Mouse (Mus musculus): ENCODE measurements at regions not wholly inside any gene's neighbourhood (a gene's known extent, or its start where the extent isn't known, plus 50 kb on each side); places are given as distances from the start of the nearest gene placed in this dataset.
"Not testable (repeated sequence)": the region's sequence is repeated elsewhere in the genome, so short reads cannot be mapped to it uniquely, and the experiment has no call there.

DNA sequence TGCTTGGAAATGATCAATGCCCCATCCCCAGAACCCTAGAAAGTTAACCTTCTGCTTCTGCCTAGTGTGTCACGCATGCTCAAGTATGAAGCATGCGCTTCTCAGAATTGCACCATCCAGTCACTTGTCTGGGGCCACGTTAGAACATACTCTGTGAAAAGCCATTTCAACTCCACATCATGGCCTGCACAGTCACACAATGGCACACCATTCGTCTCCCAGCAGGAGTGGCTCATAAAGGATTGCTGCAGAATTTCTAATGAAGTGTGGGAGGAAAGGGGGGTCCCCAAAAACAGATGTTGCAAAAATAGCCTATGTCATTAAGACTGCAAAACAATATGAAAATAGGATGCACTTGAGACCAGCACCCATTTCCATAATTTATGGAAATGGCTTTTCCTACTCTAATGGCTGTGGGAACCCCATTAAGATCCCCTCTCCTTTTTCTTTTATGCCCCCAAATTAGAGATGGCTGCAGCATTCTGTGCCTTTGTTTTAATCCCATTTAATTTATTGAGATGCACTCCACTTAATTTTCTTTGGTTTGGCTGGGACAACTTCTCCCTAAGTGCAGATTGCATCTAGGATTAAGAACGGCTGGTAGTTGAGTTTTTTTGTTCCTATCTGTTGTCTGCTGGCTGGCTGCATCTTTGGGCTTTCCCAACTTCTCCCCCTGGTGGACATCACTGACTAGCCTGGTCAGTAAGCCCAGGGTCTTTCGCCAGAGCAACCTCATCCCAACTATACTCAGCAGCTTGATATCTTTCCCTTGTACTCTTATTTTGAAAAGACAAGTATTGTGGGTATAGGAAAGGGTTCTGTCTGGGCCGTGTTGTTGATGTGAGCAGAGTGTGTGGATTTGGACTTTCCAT, 294.5 kb downstream of the Med10 start:
- 53% methylated on average over 7 of the region's 7 CpGs for WGBS

GRCm38 (mm10) chr13:70100091-70100490, 297.9 kb downstream of the Med10 start:
- ATAC-seq (ENCODE audit: low FRiP score, low read depth); H3K4me1 ChIP-seq: not testable (repeated sequence)
- WGBS, result 59% methylated on average over 1 of the region's 1 CpGs

More for the DNA sequence above, 294.5 kb downstream of the Med10 start:
- ATAC-seq (ENCODE audit: low FRiP score, low read depth), result no peak
- no peaks in the 10 kb centered on the region for H3K36me3 ChIP-seq
- no peaks in the 10 kb centered on the region for H3K9me3 ChIP-seq
- peaks cover 15% of the 10 kb centered on the region; the same call in 1 of the 2 replicates for H3K4me1 ChIP-seq
- no peak overlapping the region for H3K4me2 ChIP-seq (replicated peaks)
- H3K27ac ChIP-seq, result no peak overlapping the region
- no peaks in the 10 kb centered on the region for H3K27me3 ChIP-seq
- H3K9ac ChIP-seq, result no peak overlapping the region
- no peak overlapping the region for H3K4me3 ChIP-seq

DNA sequence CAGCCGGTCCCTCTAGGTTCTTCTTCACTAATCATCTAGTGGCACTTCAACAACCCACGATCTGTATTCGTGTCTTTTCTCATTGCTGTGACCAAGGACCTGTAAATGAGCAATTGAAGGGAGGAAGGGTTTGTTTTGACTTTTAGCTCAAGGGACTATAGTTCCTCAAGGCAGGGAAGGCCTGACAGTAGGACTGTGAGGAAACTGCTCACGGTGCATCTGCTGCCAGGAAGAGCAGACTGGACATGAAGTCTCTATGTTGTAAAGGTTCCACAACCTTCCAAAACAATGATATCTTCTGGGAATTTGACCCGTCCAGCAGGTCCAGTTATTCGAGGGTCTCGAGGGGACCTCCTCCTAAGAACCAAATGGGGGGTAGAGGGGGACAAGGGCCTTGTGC, 300.8 kb downstream of the Med10 start:
- 81% methylated on average over 7 of the region's 7 CpGs for WGBS
- Histone ChIP-seq H3K9me3 (no peaks in the 10 kb centered on the region), H3K36me3 (no peaks in the 10 kb centered on the region), H3K27ac (no peak overlapping the region), H3K4me1 (no peaks in the 10 kb centered on the region), H3K9ac (no peak overlapping the region), H3K27me3 (no peaks in the 10 kb centered on the region), H3K4me3 (no peak overlapping the region), H3K4me2 (replicated peaks) (no peak overlapping the region)
- ATAC-seq (ENCODE audit: low FRiP score, low read depth), result no peak

More at GRCm38 (mm10) chr13:70100091-70100490, 297.9 kb downstream of the Med10 start:
- H3K36me3 ChIP-seq; H3K4me3 ChIP-seq; H3K9me3 ChIP-seq; H3K27ac ChIP-seq; H3K27me3 ChIP-seq; H3K4me2 ChIP-seq (replicated peaks); H3K9ac ChIP-seq: not testable (repeated sequence)

GRCm38 (mm10) chr13:70103491-70103890, 301.3 kb downstream of the Med10 start:
- not testable (repeated sequence) for H3K27ac ChIP-seq; ATAC-seq (ENCODE audit: low FRiP score, low read depth); H3K9ac ChIP-seq; H3K36me3 ChIP-seq; H3K4me3 ChIP-seq; H3K27me3 ChIP-seq; H3K4me2 ChIP-seq (replicated peaks); H3K9me3 ChIP-seq; H3K4me1 ChIP-seq
- 86% methylated on average over 10 of the region's 10 CpGs for WGBS

DNA sequence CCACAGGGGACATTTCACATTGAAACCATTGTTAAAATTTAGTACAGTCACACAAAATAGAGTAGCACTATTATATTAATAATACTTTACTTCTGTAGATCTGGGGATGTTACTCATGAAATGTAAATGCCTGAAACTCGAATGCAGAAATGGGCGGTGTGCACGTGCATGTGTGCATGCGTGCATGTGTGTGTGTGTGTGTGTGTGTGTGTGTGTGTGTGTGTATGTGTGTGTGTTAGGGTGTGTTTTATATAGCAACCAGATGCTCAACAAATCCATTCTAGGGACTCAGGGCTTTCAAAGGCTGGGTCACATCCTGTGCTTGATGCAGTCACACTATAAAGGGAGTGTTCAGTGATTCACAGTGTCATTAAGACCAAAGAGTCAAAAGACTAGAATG, 301.7 kb downstream of the Med10 start:
- Histone ChIP-seq H3K4me1 (no peaks in the 10 kb centered on the region), H3K4me3 (no peak overlapping the region), H3K9ac (no peak overlapping the region), H3K4me2 (replicated peaks) (no peak overlapping the region), H3K9me3 (no peaks in the 10 kb centered on the region), H3K27ac (no peak overlapping the region), H3K36me3 (no peaks in the 10 kb centered on the region), H3K27me3 (no peaks in the 10 kb centered on the region)
- no peak for ATAC-seq (ENCODE audit: low FRiP score, low read depth)
- WGBS, result 91% methylated on average over 4 of the region's 4 CpGs

DNA sequence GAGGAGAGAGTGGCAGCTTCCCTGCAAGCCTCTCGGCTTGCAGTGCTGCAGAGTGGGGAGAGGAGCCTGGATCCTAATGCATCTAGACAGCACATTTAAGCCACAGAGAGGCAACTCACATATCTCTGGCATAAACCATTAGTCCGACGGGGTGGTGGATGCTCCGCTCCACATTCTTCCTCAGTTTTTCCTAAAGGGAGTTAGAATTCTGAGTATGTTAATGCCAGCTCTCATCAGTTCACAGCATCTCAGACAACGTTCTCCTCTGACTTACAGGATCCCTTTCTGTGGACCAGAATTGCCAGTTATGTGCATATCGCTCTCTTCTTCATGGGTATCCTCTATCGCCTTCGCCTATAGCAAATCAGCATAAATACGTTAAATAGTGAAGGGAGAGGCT, 313.4 kb downstream of the Med10 start:
- 85% methylated on average over 9 of the region's 9 CpGs for WGBS
- no peak for ATAC-seq (ENCODE audit: low FRiP score, low read depth)
- Histone ChIP-seq H3K4me1 (no peaks in the 10 kb centered on the region), H3K9ac (no peak overlapping the region), H3K36me3 (no peaks in the 10 kb centered on the region), H3K27me3 (no peaks in the 10 kb centered on the region), H3K9me3 (no peaks in the 10 kb centered on the region), H3K4me3 (no peak overlapping the region), H3K4me2 (replicated peaks) (no peak overlapping the region), H3K27ac (no peak overlapping the region)

GRCm38 (mm10) chr13:70124860-70125545, 322.8 kb downstream of the Med10 start:
- H3K9me3 ChIP-seq, result no peaks in the 10 kb centered on the region
- no peak overlapping the region for H3K4me3 ChIP-seq
- ATAC-seq (ENCODE audit: low FRiP score, low read depth), result no peak
- H3K4me1 ChIP-seq, result no peaks in the 10 kb centered on the region
- whole genome bisulfite sequencing, result 34% methylated on average over 9 of the region's 9 CpGs
- H3K36me3 ChIP-seq, result no peaks in the 10 kb centered on the region
- no peak overlapping the region for H3K27ac ChIP-seq
- H3K27me3 ChIP-seq, result no peaks in the 10 kb centered on the region
- H3K4me2 ChIP-seq (replicated peaks), result no peak overlapping the region
- H3K9ac ChIP-seq, result no peak overlapping the region

DNA sequence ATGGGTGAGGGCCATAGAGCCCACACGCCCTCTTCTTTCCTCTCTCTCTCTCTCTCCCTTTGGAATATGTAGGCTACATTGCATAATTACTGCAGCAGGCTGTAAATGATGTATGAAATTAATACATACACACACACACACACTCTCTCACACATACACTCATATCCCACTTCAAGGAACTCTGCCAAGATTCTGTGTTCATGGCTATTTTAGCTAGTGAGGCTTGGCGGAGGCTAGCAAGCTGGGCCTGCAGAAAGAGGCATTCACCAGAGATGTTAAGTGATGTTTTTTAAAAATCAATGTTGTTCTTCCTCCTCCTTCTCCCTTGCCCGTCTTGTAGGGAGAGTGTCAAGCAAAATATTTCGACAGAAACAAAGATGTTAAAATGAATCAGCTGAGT, 325.1 kb downstream of the Med10 start:
- no peak overlapping the region for H3K4me2 ChIP-seq (replicated peaks)
- H3K4me1 ChIP-seq, result no peaks in the 10 kb centered on the region
- 76% methylated on average over 4 of the region's 4 CpGs for whole genome bisulfite sequencing
- no peak overlapping the region for H3K27ac ChIP-seq
- no peak overlapping the region for H3K4me3 ChIP-seq
- H3K27me3 ChIP-seq, result no peaks in the 10 kb centered on the region
- H3K9me3 ChIP-seq, result no peaks in the 10 kb centered on the region
- no peaks in the 10 kb centered on the region for H3K36me3 ChIP-seq
- no peak overlapping the region for H3K9ac ChIP-seq
- no peak for ATAC-seq (ENCODE audit: low FRiP score, low read depth)

- no peaks in the 10 kb centered on the region for H3K27me3 ChIP-seq
- 80% methylated on average over 8 of the region's 8 CpGs for WGBS
- H3K4me3 ChIP-seq, result no peak overlapping the region
- H3K4me2 ChIP-seq (replicated peaks), result no peak overlapping the region
- H3K9me3 ChIP-seq, result no peaks in the 10 kb centered on the region
- no peak overlapping the region for H3K27ac ChIP-seq
- H3K4me1 ChIP-seq, result no peaks in the 10 kb centered on the region
- no peaks in the 10 kb centered on the region for H3K36me3 ChIP-seq
- ATAC-seq (ENCODE audit: low FRiP score, low read depth), result no peak
- no peak overlapping the region for H3K9ac ChIP-seq
Observed at GRCm38 (mm10) chr13:70134544-70134943, 332.3 kb downstream of the Med10 start.

- Histone ChIP-seq H3K27ac (no peak overlapping the region), H3K27me3 (no peaks in the 10 kb centered on the region), H3K9me3 (no peaks in the 10 kb centered on the region), H3K4me3 (no peak overlapping the region), H3K9ac (no peak overlapping the region), H3K4me1 (no peaks in the 10 kb centered on the region), H3K36me3 (no peaks in the 10 kb centered on the region), H3K4me2 (replicated peaks) (no peak overlapping the region)
- ATAC-seq (ENCODE audit: low FRiP score, low read depth), result no peak
- 82% methylated on average over 1 of the region's 1 CpGs for WGBS
Observed at GRCm38 (mm10) chr13:70136209-70136608, 334.0 kb downstream of the Med10 start.

DNA sequence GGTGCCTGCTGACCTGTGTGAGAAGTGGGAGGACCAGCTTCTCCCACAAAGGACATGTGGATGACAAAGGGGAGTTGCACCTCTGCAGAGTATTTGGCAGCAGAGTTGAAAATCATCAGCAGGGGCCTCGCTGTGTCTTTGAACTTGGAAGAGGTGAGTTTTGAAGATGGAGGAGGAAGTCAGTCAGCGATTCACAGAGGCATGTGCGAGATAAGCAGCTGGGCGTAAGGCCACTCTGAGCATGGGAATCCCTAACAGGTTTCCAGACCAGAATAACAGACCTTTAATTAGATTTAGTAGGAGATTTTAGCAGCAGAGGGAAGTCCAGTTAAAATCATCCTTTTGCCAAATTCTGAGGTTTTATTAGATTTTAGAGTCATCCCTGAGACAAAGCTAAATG, 342.3 kb downstream of the Med10 start:
- H3K4me2 ChIP-seq (replicated peaks), result no peak overlapping the region
- H3K4me3 ChIP-seq, result no peak overlapping the region
- no peaks in the 10 kb centered on the region for H3K9me3 ChIP-seq
- H3K36me3 ChIP-seq, result no peaks in the 10 kb centered on the region
- H3K9ac ChIP-seq, result no peak overlapping the region
- H3K27me3 ChIP-seq, result no peaks in the 10 kb centered on the region
- WGBS, result 80% methylated on average over 4 of the region's 4 CpGs
- no peak for ATAC-seq (ENCODE audit: low FRiP score, low read depth)
- H3K4me1 ChIP-seq, result peaks cover 5% of the 10 kb centered on the region
- H3K27ac ChIP-seq, result no peak overlapping the region

DNA sequence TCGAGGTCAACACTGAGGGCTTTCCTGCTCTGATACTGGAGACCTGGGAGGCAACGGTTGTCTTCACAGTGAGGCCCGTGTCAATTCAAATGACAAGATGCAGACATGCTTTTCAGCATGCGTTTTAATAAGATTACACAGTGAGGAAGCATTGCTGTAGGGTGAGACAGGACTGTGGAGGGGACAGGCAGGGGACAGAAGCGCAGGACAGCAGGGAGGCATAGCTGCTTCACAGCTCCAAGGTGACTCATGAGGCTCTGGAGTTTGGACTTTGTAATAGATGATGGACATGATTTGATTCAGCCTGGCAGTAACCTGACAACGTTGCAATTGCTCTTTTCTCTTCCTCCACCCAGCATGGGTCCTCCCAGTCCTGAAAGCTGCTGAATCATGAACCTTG, 343.3 kb downstream of the Med10 start:
- no peak overlapping the region for H3K27ac ChIP-seq
- peaks cover 14% of the 10 kb centered on the region for H3K4me1 ChIP-seq
- no peaks in the 10 kb centered on the region for H3K27me3 ChIP-seq
- no peak for ATAC-seq (ENCODE audit: low FRiP score, low read depth)
- WGBS, result 70% methylated on average over 6 of the region's 6 CpGs
- H3K9me3 ChIP-seq, result no peaks in the 10 kb centered on the region
- H3K4me3 ChIP-seq, result no peak overlapping the region
- no peak overlapping the region for H3K9ac ChIP-seq
- H3K36me3 ChIP-seq, result no peaks in the 10 kb centered on the region
- H3K4me2 ChIP-seq (replicated peaks), result no peak overlapping the region
